Mouse (Mus musculus) heart, embryonic 15.5 days (tissue): Measurements from ENCODE around the gene Clpsl2. TPM values are rescaled to one million over a fixed set of nuclear protein-coding genes. Genes with fewer than 3 reads are reported as not detected.

Experiments used
- ATAC-seq: fragments of 200-750 bp; cut with Nextera tagmentation; replicated peaks from 2 replicates; pipeline ENCODE4 v1.8.0; 2017; ENCODE audit warnings: low read depth, moderate TSS enrichment; ENCODE audit not compliant: insufficient number of reproducible peaks, insufficient read depth, low FRiP score
- H3K27ac ChIP-seq: fragments of 300-500 bp; sonication (generic); 2 replicates; pipeline ENCODE4 v1.5.1; 2015; ENCODE audit warnings: mild to moderate bottlenecking, inconsistent platforms
- H3K27me3 ChIP-seq: fragments of 300-500 bp; sonication (generic); 2 replicates; pipeline ENCODE4 v1.6.1; 2015; ENCODE audit warnings: inconsistent platforms
- H3K36me3 ChIP-seq: fragments of 300-500 bp; sonication (generic); 2 replicates; pipeline ENCODE4 v1.6.1; 2015; ENCODE audit warnings: mild to moderate bottlenecking, inconsistent platforms
- H3K4me1 ChIP-seq: fragments of 300-500 bp; sonication (generic); replicated peaks from 2 replicates; pipeline ENCODE4 v1.6.1; 2015; ENCODE audit warnings: inconsistent platforms
- H3K4me2 ChIP-seq: fragments of 300-500 bp; sonication (generic); 2 replicates; pipeline ENCODE4 v1.6.1; 2015; ENCODE audit warnings: inconsistent platforms, mild to moderate bottlenecking, moderate library complexity
- H3K4me3 ChIP-seq: fragments of 300-500 bp; sonication (generic); 2 replicates; pipeline ENCODE4 v1.5.1; 2015; ENCODE audit warnings: mild to moderate bottlenecking, inconsistent platforms
- H3K9ac ChIP-seq: fragments of 300-500 bp; sonication (generic); 2 replicates; pipeline ENCODE4 v1.6.1; 2015; ENCODE audit warnings: mild to moderate bottlenecking, inconsistent platforms
- H3K9me3 ChIP-seq: fragments of 300-500 bp; sonication (generic); replicated peaks from 2 replicates; pipeline ENCODE4 v1.6.1; 2016; ENCODE audit warnings: inconsistent platforms
- WGBS: fragments of 180-500 bp; shearing (Covaris S2); methylation state at CpG from one replicate; pipeline ENCODE4 v1.1.7; 2015; ENCODE audit warnings: mixed read lengths; 5-methylcytosine and 5-hydroxymethylcytosine counted together
- polyA plus RNA-seq: library from polyadenylated mRNA; unstranded; fragments of >200 nt; fragmentation: Nextera tagmentation; extraction: Ambion mirVana; gene quantifications from 2 replicates; pipeline ENCODE4 v1.2.1, GENCODE M21; 2015

Gene Clpsl2
- polyA plus RNA-seq, 1 experiment from 2014 or later, result not detected

GRCm38 (mm10) chr17:28513337-28513736 lies 35.9 kb upstream of the Clpsl2 start:
- Histone ChIP-seq H3K9ac (no peak overlapping the region), H3K9me3 (no peaks in the 10 kb centered on the region), H3K4me2 (no peak overlapping the region), H3K4me1 (peaks cover 52% of the 10 kb centered on the region), H3K4me3 (no peak overlapping the region), H3K36me3 (no peaks in the 10 kb centered on the region), H3K27ac (no peak overlapping the region; the same call in 1 of the 2 replicates), H3K27me3 (peaks cover 4% of the 10 kb centered on the region; the same call in 1 of the 2 replicates)
- no peak for ATAC-seq
- WGBS, result 55% methylated on average over 1 of the region's 1 CpGs

DNA sequence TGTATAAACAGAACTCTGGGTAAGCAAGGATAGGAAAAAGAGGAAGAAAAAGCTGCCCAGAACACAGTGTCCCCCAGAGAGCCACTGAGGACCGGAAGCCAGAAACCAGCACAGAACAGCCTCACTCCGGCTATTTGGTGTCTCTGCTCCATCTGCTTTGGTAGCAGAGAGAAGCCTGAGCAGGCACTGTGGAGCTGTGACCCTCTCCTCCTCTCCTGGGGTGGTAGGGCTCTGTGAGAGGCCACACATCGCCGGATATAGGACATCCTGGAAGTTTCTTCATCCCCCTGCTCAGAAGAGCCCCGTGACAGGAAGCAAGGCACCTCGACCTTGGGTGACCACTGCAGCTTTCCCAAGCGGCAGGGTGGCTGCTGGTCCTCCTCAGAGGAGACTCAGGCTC lies 35.4 kb upstream of the Clpsl2 start:
- WGBS, result 60% methylated on average over 7 of the region's 7 CpGs
- no peaks in the 10 kb centered on the region for H3K9me3 ChIP-seq
- H3K9ac ChIP-seq, result no peak overlapping the region
- peak overlapping the region; percentile 33; the same call in 1 of the 2 replicates for H3K27ac ChIP-seq
- H3K27me3 ChIP-seq, result peaks cover 4% of the 10 kb centered on the region; the same call in 1 of the 2 replicates
- no peaks in the 10 kb centered on the region for H3K36me3 ChIP-seq
- H3K4me1 ChIP-seq, result peaks cover 56% of the 10 kb centered on the region
- ATAC-seq, result no peak
- H3K4me2 ChIP-seq, result no peak overlapping the region
- no peak overlapping the region for H3K4me3 ChIP-seq

DNA sequence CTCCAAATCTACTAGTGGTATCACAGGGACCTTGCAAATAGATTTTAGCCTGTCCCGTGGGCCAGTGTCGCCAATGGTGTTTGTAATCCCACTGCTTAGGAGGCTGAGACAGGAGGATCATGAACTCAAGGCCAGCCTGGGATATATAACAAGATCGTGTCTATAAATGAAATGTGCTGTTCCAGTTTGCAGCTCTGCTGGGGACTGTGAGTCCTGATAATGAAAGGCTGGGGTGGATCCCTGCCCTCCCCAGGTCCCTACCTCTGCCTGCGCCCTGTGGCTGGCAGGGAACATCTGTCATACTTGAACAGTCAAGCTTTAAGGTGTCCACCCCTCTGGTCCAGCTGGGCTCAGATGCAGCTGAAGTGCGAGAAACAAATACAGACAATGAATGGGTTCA lies 34.7 kb upstream of the Clpsl2 start:
- no peak for ATAC-seq
- H3K9me3 ChIP-seq, result no peaks in the 10 kb centered on the region
- peaks cover 9% of the 10 kb centered on the region; the same call in 1 of the 2 replicates for H3K27me3 ChIP-seq
- peaks cover 58% of the 10 kb centered on the region for H3K4me1 ChIP-seq
- H3K9ac ChIP-seq, result no peak overlapping the region
- no peaks in the 10 kb centered on the region for H3K36me3 ChIP-seq
- no peak overlapping the region for H3K4me2 ChIP-seq
- H3K27ac ChIP-seq, result no peak overlapping the region
- no peak overlapping the region for H3K4me3 ChIP-seq
- WGBS, result 89% methylated on average over 5 of the region's 5 CpGs

GRCm38 (mm10) chr17:28515431-28516341 lies 33.5 kb upstream of the Clpsl2 start:
- Histone ChIP-seq H3K4me3 (no peak overlapping the region), H3K36me3 (no peaks in the 10 kb centered on the region), H3K27me3 (peaks cover 14% of the 10 kb centered on the region), H3K4me1 (peaks cover 52% of the 10 kb centered on the region), H3K9ac (no peak overlapping the region), H3K9me3 (no peaks in the 10 kb centered on the region), H3K4me2 (0 out of 2 replicates have a peak overlapping the region, but pooled peaks have one; percentile 8), H3K27ac (peak overlapping the region; percentile 20; the same call in 1 of the 2 replicates)
- 51% methylated on average over 10 of the region's 10 CpGs for WGBS
- no peak for ATAC-seq

DNA sequence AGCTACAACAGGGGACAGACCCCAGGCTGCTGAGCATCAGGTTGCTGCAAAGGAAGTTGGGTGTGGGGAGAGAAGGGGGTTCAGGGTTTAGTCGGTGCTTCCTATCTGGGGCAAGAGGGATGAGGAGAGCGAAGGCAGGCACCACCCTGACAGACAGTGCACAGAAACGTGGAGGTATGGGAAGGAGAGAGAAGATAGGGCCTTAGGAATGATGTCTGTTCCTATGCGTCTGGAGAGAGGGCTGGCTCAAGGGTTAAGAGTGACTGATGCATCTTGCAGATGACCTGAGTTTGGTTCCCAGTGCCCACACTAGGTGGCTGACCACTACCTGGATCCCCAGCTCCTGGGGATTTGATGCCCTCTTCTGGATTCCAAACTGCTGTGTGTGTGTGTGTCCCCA lies 32.3 kb upstream of the Clpsl2 start:
- peak overlapping the region; percentile 93 for H3K4me2 ChIP-seq
- H3K36me3 ChIP-seq, result no peaks in the 10 kb centered on the region
- WGBS, result 71% methylated on average over 4 of the region's 4 CpGs
- H3K27me3 ChIP-seq, result peaks cover 18% of the 10 kb centered on the region
- H3K9ac ChIP-seq, result no peak overlapping the region
- peaks cover 50% of the 10 kb centered on the region for H3K4me1 ChIP-seq
- H3K4me3 ChIP-seq, result 0 out of 2 replicates have a peak overlapping the region, but pooled peaks have one; percentile 8
- no peak for ATAC-seq
- H3K9me3 ChIP-seq, result no peaks in the 10 kb centered on the region
- H3K27ac ChIP-seq, result peak overlapping the region; percentile 88; the same call in 1 of the 2 replicates

DNA sequence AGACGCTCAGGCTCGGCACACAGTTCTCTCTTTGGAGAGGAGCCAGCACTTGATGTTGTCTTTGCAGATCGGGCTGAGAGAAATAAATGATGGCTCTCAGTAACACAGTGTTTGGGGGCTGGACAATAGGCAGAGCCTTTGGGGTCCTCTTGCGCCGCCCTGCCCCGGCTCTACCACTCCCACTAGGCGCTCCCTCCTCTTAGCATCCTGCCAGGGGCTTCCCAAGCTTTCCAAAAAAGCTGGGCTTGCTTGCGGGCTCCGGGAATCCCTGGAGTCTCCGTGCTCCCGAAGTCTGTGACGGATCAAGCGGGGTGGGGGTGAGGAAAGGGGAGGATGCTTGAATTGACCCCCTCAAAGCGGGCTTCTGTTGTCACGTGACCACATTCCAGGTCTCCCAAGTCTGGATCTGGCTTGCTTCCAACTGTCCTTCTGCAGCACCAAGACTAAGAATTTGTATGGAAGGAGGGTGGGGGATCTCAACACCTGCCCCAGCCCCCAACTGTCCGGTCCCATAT lies 31.7 kb upstream of the Clpsl2 start, which contains the start of gene Fkbp5:
Gene Fkbp5 (minus strand): TSS at position 87 of the 515 bp plus-strand sequence.
- Histone ChIP-seq H3K4me2 (peak within 1 kb of the TSS; percentile 93), H3K4me1 (peaks cover 50% of the 10 kb centered on the region), H3K4me3 (peak within 1 kb of the TSS; percentile 54), H3K27ac (peak within 1 kb of the TSS; percentile 88), H3K9me3 (no peaks in the 10 kb centered on the region), H3K36me3 (no peaks in the 10 kb centered on the region), H3K27me3 (peaks cover 18% of the 10 kb centered on the region), H3K9ac (peak within 1 kb of the TSS; percentile 65)
- ATAC-seq, result peak; percentile 14
- 3% methylated on average over 16 of the region's 16 CpGs for WGBS

- peak; percentile 78 for ATAC-seq
- peak overlapping the region; percentile 65 for H3K9ac ChIP-seq
- peak overlapping the region; percentile 93 for H3K4me2 ChIP-seq
- peaks cover 18% of the 10 kb centered on the region for H3K27me3 ChIP-seq
- peak overlapping the region; percentile 88 for H3K27ac ChIP-seq
- H3K4me1 ChIP-seq, result peaks cover 49% of the 10 kb centered on the region
- peak overlapping the region; percentile 54 for H3K4me3 ChIP-seq
- WGBS, result under 1% methylated on average over 45 of the region's 46 CpGs
- H3K9me3 ChIP-seq, result no peaks in the 10 kb centered on the region
- H3K36me3 ChIP-seq, result no peaks in the 10 kb centered on the region
Observed at GRCm38 (mm10) chr17:28517956-28518614, 31.1 kb upstream of the Clpsl2 start.

DNA sequence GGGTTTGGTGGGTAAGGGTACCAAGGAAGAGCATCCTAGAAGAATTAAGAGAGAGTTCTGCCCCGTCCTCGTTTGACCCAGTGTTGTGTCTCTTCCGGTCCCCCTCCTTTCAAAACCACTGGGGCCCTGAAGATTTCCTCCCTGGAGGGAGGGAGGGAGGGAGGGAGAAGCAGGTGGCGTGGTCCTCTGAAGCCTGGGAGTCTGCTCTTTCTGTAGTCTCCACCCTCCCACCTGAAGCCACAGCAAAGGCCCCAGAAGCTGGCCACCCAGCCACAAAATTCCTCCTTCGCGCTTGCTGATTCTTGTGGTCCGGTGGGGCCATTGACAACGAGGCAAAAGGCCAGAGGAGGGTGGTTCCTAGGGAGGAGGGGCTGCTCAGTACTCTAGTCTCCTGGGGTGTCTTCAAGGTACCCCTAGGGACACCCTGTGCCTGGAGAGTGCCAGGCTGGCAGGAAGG lies 30.6 kb upstream of the Clpsl2 start:
- H3K27ac ChIP-seq, result peak overlapping the region; percentile 88
- H3K27me3 ChIP-seq, result peaks cover 18% of the 10 kb centered on the region

GRCm38 (mm10) chr17:28519827-28520226 lies 29.4 kb upstream of the Clpsl2 start:
- ATAC-seq, result no peak
- WGBS, result 87% methylated on average over 3 of the region's 3 CpGs
- no peak overlapping the region for H3K4me2 ChIP-seq
- H3K4me3 ChIP-seq, result no peak overlapping the region
- H3K36me3 ChIP-seq, result no peaks in the 10 kb centered on the region
- H3K9ac ChIP-seq, result no peak overlapping the region
- no peak overlapping the region for H3K27ac ChIP-seq
- no peaks in the 10 kb centered on the region for H3K9me3 ChIP-seq
- H3K27me3 ChIP-seq, result peaks cover 18% of the 10 kb centered on the region
- H3K4me1 ChIP-seq, result peaks cover 46% of the 10 kb centered on the region

More for the DNA sequence above, 30.6 kb upstream of the Clpsl2 start:
- WGBS, result 27% methylated on average over 8 of the region's 8 CpGs
- Histone ChIP-seq H3K4me2 (peak overlapping the region; percentile 93), H3K9ac (peak overlapping the region; percentile 65), H3K36me3 (no peaks in the 10 kb centered on the region), H3K9me3 (no peaks in the 10 kb centered on the region), H3K4me1 (peaks cover 54% of the 10 kb centered on the region), H3K4me3 (peak overlapping the region; percentile 54)
- ATAC-seq, result no peak

DNA sequence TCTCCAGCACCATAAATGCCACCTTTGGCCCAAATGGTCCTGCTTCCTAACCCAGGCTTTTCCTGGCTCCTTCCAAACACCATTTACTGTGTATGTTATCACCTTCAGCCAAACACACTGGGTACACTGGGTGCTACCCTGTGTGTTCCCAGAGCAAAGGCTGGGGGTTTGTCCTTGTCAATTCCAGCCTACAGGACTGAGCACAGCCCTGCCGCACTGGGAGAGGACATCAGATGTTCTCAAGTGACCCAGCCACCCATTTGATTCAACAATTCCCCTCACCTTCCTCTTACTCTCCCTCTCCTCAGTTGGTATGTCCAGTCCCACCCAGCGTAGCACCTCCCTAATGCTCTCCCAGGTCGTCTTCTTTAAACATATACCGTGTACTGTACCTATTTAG lies 28.6 kb upstream of the Clpsl2 start:
- Histone ChIP-seq H3K4me1 (peaks cover 44% of the 10 kb centered on the region), H3K27me3 (peaks cover 18% of the 10 kb centered on the region), H3K27ac (no peak overlapping the region), H3K4me3 (no peak overlapping the region), H3K36me3 (no peaks in the 10 kb centered on the region), H3K9ac (no peak overlapping the region), H3K9me3 (no peaks in the 10 kb centered on the region), H3K4me2 (no peak overlapping the region)
- WGBS, result 79% methylated on average over 4 of the region's 4 CpGs
- no peak for ATAC-seq
